Mouse (Mus musculus) cerebellum, adult 2 months (tissue): Measurements from ENCODE around the gene Cyb5rl.

ENCODE experiments used
- CTCF ChIP-seq: fragments of 200-500 bp; IDR thresholded peaks from 2 replicates; pipeline ENCODE4 v1.5.1; 2011; ENCODE audit warnings: low read depth, mild to moderate bottlenecking, control low read depth, low read length, moderate library complexity, borderline replicate concordance; ENCODE audit not compliant: insufficient read depth
- POLR2A ChIP-seq: fragments of 200-500 bp; IDR thresholded peaks from 2 replicates; pipeline ENCODE4 v1.6.1; 2011; ENCODE audit warnings: low read length, control low read depth, borderline replicate concordance; ENCODE audit not compliant: insufficient read depth

DNA sequence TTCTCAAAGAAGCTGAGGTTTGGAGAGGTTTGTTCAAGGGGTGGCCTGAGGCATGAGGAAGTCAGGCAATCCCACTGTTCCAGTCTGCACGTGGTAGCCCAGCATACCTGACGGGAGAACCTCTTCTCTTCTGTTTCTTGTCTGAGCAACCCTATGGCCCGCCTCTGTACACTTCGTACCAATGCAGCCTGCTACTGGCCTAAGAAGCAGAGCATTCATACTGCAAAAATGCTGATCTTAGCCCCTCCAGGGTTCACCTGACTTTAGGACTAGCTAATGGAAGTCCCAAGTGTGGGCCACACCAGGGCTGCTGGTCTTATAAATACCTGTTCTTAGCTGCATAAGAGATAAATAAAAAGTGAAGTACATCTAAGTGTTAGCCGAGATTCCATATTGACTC is 8.4 kb upstream of the Cyb5rl start:
- TF ChIP-seq CTCF: no peak
- TF ChIP-seq POLR2A: no peak
